Mouse (Mus musculus) CD4-positive, CD25-positive, alpha-beta regulatory T cell, adult 2 months (primary cell): ENCODE measurements around the gene Cyp4a12b.
"Not testable (repeated sequence)": the region's sequence is repeated elsewhere in the genome, so short reads cannot be mapped to it uniquely, and the experiment has no call there.

Source experiments
- DNase-seq: peaks from one replicate; pipeline ENCODE4 v3.0.0-alpha.2; 2012; ENCODE audit warnings: low read depth, low spot score

Gene Cyp4a12b

GRCm38 (mm10) chr4:115411324-115411723 is at the start of gene Cyp4a12b:
Gene Cyp4a12b (plus strand): TSS chr4:115411624.
- DNase-seq: not testable (repeated sequence)

DNA sequence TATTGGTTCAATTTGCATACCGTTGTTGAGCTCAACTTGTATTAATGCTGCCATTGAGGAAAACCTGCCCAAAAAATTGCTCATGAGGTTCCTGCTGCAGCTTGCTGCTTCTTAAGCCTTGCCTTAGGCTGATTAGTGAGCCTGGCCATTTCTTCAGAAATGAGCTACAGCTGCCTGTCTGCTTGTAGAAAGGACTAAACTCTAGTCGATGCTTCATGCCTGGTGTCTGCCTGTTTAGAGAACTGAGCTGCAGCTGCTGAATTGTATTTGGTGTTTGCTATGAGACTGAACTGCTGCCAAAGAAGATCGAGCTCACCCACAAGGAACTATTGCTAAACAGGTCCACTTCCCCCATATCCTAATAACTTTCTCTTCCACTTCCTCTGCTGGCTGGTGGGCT is 45.8 kb upstream of the Cyp4a12b start:
- DNase-seq: not testable (repeated sequence)

- DNase-seq: not testable (repeated sequence)
Observed at GRCm38 (mm10) chr4:115368067-115368466, 43.4 kb upstream of the Cyp4a12b start.

DNA sequence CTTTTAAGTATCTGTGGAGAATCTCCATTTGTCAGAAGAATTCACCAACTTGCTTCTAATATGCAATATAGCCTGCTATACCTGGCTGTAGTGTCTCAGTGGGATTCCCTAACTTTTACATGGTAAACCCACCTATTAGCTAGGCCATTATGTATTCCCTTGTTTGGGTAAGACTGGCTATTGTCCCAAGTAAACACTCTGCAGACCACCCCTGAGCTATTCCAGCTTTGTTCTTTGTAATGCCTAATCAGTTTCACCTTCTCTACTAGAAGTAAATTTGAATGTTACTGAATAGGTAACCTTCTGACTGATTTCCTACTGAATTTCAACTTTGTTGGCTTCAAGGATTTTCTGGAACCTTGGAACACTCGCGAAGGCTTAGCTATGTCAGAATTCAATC is 15.2 kb upstream of the Cyp4a12b start:
- not testable (repeated sequence) for DNase-seq

DNA sequence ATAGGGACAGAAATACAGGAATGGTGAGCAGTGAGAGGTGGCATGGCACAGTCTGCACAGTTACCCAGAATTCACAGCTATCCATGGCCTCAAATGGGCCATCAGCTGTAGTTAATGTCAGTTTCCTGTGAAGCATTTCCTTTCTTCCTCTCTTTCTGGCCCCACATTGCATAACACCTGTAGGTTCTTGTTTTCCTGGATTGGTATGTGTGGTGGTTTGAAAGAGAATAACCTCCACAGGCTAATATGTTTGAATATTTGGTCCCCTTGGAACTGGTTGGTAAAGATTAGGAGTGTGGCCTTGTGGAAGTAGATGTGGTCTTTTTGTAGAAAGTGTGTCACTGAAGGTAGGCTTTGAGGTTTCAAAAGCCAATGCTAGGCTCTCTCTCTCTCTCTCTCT is 14.5 kb upstream of the Cyp4a12b start:
- DNase-seq: not testable (repeated sequence)

GRCm38 (mm10) chr4:115450577-115451137 is 39.2 kb downstream of the Cyp4a12b start:
- no peak for DNase-seq

GRCm38 (mm10) chr4:115452304-115452703 is 40.9 kb downstream of the Cyp4a12b start, which contains the start of gene Cyp4a30b:
Gene Cyp4a30b (plus strand): TSS chr4:115452604.
- no peak for DNase-seq

DNA sequence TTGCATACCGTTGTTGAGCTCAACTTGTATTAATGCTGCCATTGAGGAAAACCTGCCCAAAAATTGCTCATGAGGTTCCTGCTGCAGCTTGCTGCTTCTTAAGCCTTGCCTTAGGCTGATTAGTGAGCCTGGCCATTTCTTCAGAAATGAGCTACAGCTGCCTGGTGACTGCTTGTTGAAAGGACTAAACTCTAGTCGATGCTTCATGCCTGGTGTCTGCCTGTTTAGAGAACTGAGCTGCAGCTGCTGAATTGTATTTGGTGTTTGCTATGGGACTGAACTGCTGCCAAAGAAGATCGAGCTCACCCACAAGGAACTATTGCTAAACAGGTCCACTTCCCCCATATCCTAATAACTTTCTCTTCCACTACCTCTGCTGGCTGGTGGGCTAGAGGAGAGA is 62.2 kb downstream of the Cyp4a12b start:
- not testable (repeated sequence) for DNase-seq

GRCm38 (mm10) chr4:115476051-115476450 is 64.6 kb downstream of the Cyp4a12b start:
- DNase-seq: not testable (repeated sequence)

DNA sequence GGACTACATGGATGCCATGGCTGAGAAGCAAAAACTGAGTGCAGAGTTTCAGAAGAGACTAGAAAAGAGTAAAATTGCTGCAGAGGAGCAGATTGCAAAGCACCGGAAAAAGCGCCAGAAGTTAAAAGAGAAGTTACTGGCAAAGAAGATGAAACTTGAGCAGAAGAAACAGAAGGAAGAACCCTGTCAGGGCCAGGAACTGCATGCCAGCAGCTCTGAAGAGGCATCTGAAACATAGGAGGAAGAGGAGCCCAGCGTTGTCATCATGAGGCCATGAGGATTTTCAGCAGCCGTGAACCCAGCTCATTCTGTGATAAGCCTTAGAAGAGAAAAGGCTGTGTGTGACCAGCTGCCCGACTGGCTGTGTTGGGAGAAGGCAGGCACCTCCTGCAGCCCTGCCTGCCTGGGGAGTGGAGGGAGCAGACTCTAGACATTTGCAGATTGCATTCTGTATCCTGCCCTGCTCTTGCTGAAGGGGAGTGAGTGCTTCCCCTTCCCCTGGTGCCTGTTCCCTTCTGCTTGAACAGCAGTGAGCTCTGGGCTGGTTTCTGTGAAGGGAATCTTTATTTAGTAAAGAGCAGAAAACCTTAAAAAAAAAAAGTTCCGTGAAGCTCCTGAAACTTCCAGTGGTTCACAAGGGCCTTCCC is 69.7 kb downstream of the Cyp4a12b start:
- no peak for DNase-seq
